Comparison of ENCODE assay signal across 8 mouse cellular contexts in the genomic region with DNA sequence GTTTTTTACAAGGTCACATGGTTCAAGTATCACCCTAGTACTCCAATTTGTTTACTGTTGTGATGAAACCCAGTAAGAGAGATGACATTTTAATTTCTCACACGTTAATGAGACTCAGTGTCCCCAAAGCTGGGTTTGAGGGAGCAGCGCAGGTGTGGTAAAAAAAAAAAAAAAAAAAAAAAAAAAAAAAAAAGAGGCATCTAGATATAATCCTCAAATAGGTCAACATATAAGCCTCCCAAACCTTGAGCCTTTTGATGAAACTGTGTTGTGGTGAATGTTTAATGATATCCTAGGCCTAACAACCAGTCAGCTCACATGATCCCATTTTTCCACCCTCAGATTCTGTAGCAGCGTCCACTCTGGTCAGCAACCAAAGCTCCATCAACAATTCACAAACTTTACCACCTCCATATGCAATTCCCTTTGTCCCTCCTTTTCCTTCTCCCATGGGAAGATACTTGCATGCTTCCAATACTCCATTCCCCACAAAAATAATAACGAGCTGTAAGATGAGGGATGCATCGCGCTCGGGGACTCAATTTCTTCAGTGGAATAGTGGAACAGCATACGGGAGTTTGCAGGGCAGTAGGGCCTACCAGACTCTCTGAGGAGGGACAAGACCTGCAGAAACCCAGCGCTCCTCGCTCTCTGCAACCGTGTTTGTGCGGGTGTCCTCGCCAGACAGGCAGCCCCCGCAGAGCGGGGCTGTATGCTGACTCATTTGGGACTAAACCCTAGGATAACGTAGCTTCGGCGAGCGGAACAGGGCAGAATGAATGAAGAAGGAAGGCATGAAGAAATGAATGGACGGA. TPM values are rescaled to one million over a fixed set of nuclear protein-coding genes. Genes with fewer than 3 reads are reported as not detected.
A peak's percentile ranks its signal among the peaks of the same experiment; 100 is the strongest.
DNase-seq lines count a peak whose midpoint lies in the region; ATAC-seq and TF ChIP-seq lines count a peak whose summit lies in the region.

No protein-coding gene starts in this region.

- 4% methylated on average over 20 of the region's 20 CpGs for WGBS in thymus, adult 2 months
- WGBS in liver, embryonic 13.5 days (ENCODE audit: insufficient replicate concordance) = 4% methylated on average over 20 of the region's 20 CpGs

- no peaks in the 10 kb centered on the region for H3K27me3 ChIP-seq in thymus, adult 2 months (ENCODE audit: control insufficient read depth, insufficient read depth, low read length)
- H3K27me3 ChIP-seq in liver, embryonic 13.5 days = no peaks in the 10 kb centered on the region

- H3K4me3 ChIP-seq in thymus, adult 2 months (ENCODE audit: control insufficient read depth, insufficient read depth, low read length) = peak overlapping the region; percentile 89
- H3K4me3 ChIP-seq in liver, embryonic 13.5 days (replicated peaks) = peak overlapping the region; percentile 93

- DNase-seq in frontal cortex, postnatal 10 days (ENCODE audit: low spot score in 2 of 2) = no peak
- no peak for DNase-seq in thymus, adult 2 months
- DNase-seq in thymus, postnatal 4 days = no peak
- DNase-seq in liver, embryonic 13.5 days = no peak
- DNase-seq in natural killer cell, adult 2 months (ENCODE audit: low spot score in 2 of 2) = no peak
- DNase-seq in adrenal gland, adult 2 months = no peak
- no peak for DNase-seq in yolk sac, embryonic 10.5 days (ENCODE audit: low spot score)

- TF ChIP-seq CTCF in thymus, adult 2 months (IDR thresholded peaks at IDR 0.05; ENCODE audit: borderline replicate concordance, control insufficient read depth, extremely low read depth, insufficient read depth, low read length, poor library complexity) = no peak

- peak overlapping the region; percentile 98 for H3K9ac ChIP-seq in liver, embryonic 13.5 days

- no peak for TF ChIP-seq POLR2A in thymus, adult 2 months (IDR thresholded peaks at IDR 0.05; ENCODE audit: control insufficient read depth, extremely low read depth, insufficient read depth, low read length, poor library complexity)

- peak overlapping the region; percentile 15; the same call in 1 of the 2 replicates for H3K27ac ChIP-seq in thymus, adult 2 months (ENCODE audit: control insufficient read depth, insufficient read depth, low read length)
- H3K27ac ChIP-seq in liver, embryonic 13.5 days = peak overlapping the region; percentile 96

- H3K4me1 ChIP-seq in thymus, adult 2 months (replicated peaks; ENCODE audit: control insufficient read depth, insufficient read depth, low read length) = peaks cover 6% of the 10 kb centered on the region
- H3K4me1 ChIP-seq in liver, embryonic 13.5 days (replicated peaks) = peaks cover 50% of the 10 kb centered on the region

- H3K36me3 ChIP-seq in thymus, adult 2 months (ENCODE audit: control insufficient read depth, insufficient read depth, low read length) = peaks cover 13% of the 10 kb centered on the region
- peaks cover 51% of the 10 kb centered on the region for H3K36me3 ChIP-seq in liver, embryonic 13.5 days

- peaks cover 20% of the 10 kb centered on the region for H3K9me3 ChIP-seq in liver, embryonic 13.5 days (replicated peaks)

- peak overlapping the region; percentile 87 for H3K4me2 ChIP-seq in liver, embryonic 13.5 days

- ATAC-seq in frontal cortex, adult (ENCODE audit: low TSS enrichment) = peak; percentile 39
- peak; percentile 21 for ATAC-seq in liver, embryonic 13.5 days (ENCODE audit: low read depth)

RNA-seq across cellular contexts. Expression of a gene that starts 1.0 kb away (rescaled TPM):
- 61.3 and 64.2 TPM in 2 replicates for polyA plus RNA-seq in thymus, adult 2 months (2012; rRNA removed)
- 3.7 and 5.0 TPM in 2 replicates for polyA plus RNA-seq in liver, embryonic 13.5 days (2015; fragmentation: Nextera tagmentation; extraction: Ambion mirVana)
- total RNA-seq in adrenal gland, adult 2 months (2021) = 10 to 100 TPM; 28.9 to 33.1 TPM
- polyA plus RNA-seq in adrenal gland, adult 2 months (2012; rRNA removed) = 14.1 and 15.9 TPM in 2 replicates

RNA-seq across cellular contexts. Expression of a gene that starts 1.6 kb away (rescaled TPM):
- 23.9 and 34.9 TPM in 2 replicates for polyA plus RNA-seq in thymus, adult 2 months (2012; rRNA removed)
- 7.3 and 7.6 TPM in 2 replicates for polyA plus RNA-seq in liver, embryonic 13.5 days (2015; fragmentation: Nextera tagmentation; extraction: Ambion mirVana)
- total RNA-seq in adrenal gland, adult 2 months (2021) = 1 to 10 TPM; 7.2 to 9.7 TPM
- 8.1 and 10.3 TPM in 2 replicates for polyA plus RNA-seq in adrenal gland, adult 2 months (2012; rRNA removed)

RNA-seq across cellular contexts. Expression of a gene that starts 15.8 kb away (rescaled TPM):
- polyA plus RNA-seq in thymus, adult 2 months (2012; rRNA removed) = 2.0 and 2.5 TPM in 2 replicates
- 0.19 and 0.24 TPM in 2 replicates for polyA plus RNA-seq in liver, embryonic 13.5 days (2015; fragmentation: Nextera tagmentation; extraction: Ambion mirVana)
- 1 to 10 TPM; 1.0 to 1.2 TPM for total RNA-seq in adrenal gland, adult 2 months (2021)
- 3.0 and 4.5 TPM in 2 replicates for polyA plus RNA-seq in adrenal gland, adult 2 months (2012; rRNA removed)

RNA-seq across cellular contexts. Expression of a gene that starts 20.2 kb away (rescaled TPM):
- polyA plus RNA-seq in thymus, adult 2 months (2012; rRNA removed) = not detected in 2 replicates
- polyA plus RNA-seq in liver, embryonic 13.5 days (2015; fragmentation: Nextera tagmentation; extraction: Ambion mirVana) = not detected in 2 replicates
- total RNA-seq in adrenal gland, adult 2 months (2021) = not detected
- polyA plus RNA-seq in adrenal gland, adult 2 months (2012; rRNA removed) = not detected in 2 replicates

RNA-seq across cellular contexts. Expression of a gene that starts 20.4 kb away (rescaled TPM):
- 56.9 and 75.1 TPM in 2 replicates for polyA plus RNA-seq in thymus, adult 2 months (2012; rRNA removed)
- 86.9 and 89.1 TPM in 2 replicates for polyA plus RNA-seq in liver, embryonic 13.5 days (2015; fragmentation: Nextera tagmentation; extraction: Ambion mirVana)
- total RNA-seq in adrenal gland, adult 2 months (2021) = 10 to 100 TPM; 62.7 to 85.5 TPM
- polyA plus RNA-seq in adrenal gland, adult 2 months (2012; rRNA removed) = 152 and 201 TPM in 2 replicates
